Mouse (Mus musculus) heart, adult 2 months (tissue): ENCODE results near the gene Mtf2.

Source experiments
- CTCF ChIP-seq: fragments of 200-600 bp; IDR thresholded peaks from 2 replicates; pipeline ENCODE4 v1.8.1; 2022; ENCODE audit warnings: antibody characterized with exemption, mild to moderate bottlenecking, moderate library complexity
- POLR2A ChIP-seq: fragments of 200-500 bp; IDR thresholded peaks from 2 replicates; pipeline ENCODE4 v1.6.1; 2011; ENCODE audit warnings: mild to moderate bottlenecking, low read depth, low read length, control low read depth; ENCODE audit not compliant: insufficient read depth

- no peak for TF ChIP-seq CTCF
- TF ChIP-seq POLR2A, result no peak
Measured at GRCm38 (mm10) chr5:108131849-108132440, 66.5 kb downstream of the Mtf2 start.
